ENCODE assay signal across 8 mouse cellular contexts in the genomic region with DNA sequence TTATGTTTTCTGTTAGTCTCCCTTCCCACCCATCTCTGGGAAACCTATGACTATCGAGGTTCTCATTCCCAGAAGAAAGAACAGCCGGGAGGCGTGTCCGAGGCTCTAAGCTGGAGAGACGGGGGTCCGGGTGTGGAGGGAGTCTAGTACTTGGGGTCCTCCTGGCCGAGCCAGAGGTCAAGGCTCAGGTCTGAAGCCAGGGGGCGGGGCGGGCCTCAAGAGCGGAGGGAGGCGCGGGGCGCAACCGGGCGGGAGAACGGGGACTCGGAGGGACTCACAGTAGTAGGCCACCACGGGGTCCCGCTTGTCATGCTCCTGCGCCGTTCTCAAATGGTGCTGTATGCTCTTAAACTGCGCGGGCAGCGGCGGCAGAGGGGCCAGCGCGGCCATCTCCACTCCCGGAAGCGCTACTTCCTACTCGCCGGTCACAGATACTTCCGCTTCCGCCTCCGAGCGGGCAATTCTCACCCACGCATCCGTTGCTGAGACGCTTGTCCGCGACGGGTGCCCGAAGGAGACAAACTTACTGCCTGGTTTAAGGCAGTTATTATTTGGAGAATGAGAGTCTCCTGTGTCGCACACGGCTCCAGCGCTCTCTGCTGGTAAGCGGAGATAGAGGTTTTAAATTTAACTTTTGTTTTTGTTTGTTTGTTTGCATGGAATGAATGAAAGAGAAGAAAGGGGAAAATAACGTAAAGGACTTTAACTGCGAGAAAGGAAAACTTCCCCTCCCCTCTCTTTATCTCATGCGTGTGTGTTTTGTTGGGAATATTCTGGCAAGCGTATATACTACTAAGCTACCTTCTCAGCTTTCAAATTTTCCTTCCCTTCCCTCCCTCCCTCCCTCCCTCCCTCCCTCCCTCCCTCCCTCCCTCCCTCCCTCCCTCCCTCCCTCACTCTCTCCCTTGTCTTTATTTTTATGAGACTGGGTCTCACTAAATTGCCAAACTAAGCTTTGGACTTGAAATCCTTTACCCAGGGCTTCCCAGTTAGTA. TPM values are rescaled to one million over a fixed set of nuclear protein-coding genes. Genes with fewer than 3 reads are reported as not detected.
A peak's percentile ranks its signal among the peaks of the same experiment; 100 is the strongest.
DNase-seq lines count a peak whose midpoint lies in the region; ATAC-seq lines count a peak whose summit lies in the region.

A gene (minus strand): TSS at position 489 of the 995 bp plus-strand sequence.
A gene (plus strand): TSS at position 520 of the 995 bp plus-strand sequence.

- peak within 1 kb of the TSS; percentile 3 to 31; a peak in 3 of 4 replicates for H3K27ac ChIP-seq in heart, embryonic 14.5 days (replicated peaks in 1 of 2; ENCODE audit: control insufficient read depth in 1 of 2, insufficient read depth in 1 of 2, low read depth in 2 of 2, low read length in 2 of 2)
- peak within 1 kb of the TSS; percentile 74 for H3K27ac ChIP-seq in liver, embryonic 13.5 days
- peak within 1 kb of the TSS; percentile 67; the same call in 1 of the 2 replicates for H3K27ac ChIP-seq in stomach, embryonic 16.5 days (ENCODE audit: low read length)

- peak within 1 kb of the TSS; percentile 88 for H3K9ac ChIP-seq in heart, embryonic 14.5 days (ENCODE audit: low read length)
- H3K9ac ChIP-seq in liver, embryonic 13.5 days = peak within 1 kb of the TSS; percentile 81
- H3K9ac ChIP-seq in stomach, embryonic 16.5 days (ENCODE audit: low read length) = peak within 1 kb of the TSS; percentile 89

- no peaks in the 10 kb centered on the region for H3K9me3 ChIP-seq in heart, embryonic 14.5 days (ENCODE audit: control insufficient read depth, low read length)
- H3K9me3 ChIP-seq in liver, embryonic 13.5 days (replicated peaks) = no peaks in the 10 kb centered on the region
- H3K9me3 ChIP-seq in stomach, embryonic 16.5 days (replicated peaks; ENCODE audit: control insufficient read depth, low read length) = no peaks in the 10 kb centered on the region

- under 1% methylated on average over 50 of the region's 50 CpGs for WGBS in heart, embryonic 14.5 days
- WGBS in liver, embryonic 13.5 days (ENCODE audit: insufficient replicate concordance) = 1% methylated on average over 50 of the region's 50 CpGs
- WGBS in stomach, embryonic 16.5 days = under 1% methylated on average over 50 of the region's 50 CpGs

- H3K4me2 ChIP-seq in heart, embryonic 14.5 days (ENCODE audit: low read length) = peak within 1 kb of the TSS; percentile 88
- peak within 1 kb of the TSS; percentile 68 for H3K4me2 ChIP-seq in liver, embryonic 13.5 days
- peak within 1 kb of the TSS; percentile 71 for H3K4me2 ChIP-seq in stomach, embryonic 16.5 days (ENCODE audit: low read depth, low read length)

- H3K4me3 ChIP-seq in heart, embryonic 14.5 days (ENCODE audit: control insufficient read depth in 1 of 2, insufficient read depth in 1 of 2, low read depth in 1 of 2, low read length in 2 of 2) = peak within 1 kb of the TSS; percentile 60 to 98
- peak within 1 kb of the TSS; percentile 88 for H3K4me3 ChIP-seq in liver, embryonic 13.5 days (replicated peaks)
- H3K4me3 ChIP-seq in stomach, embryonic 16.5 days (replicated peaks; ENCODE audit: low read length) = peak within 1 kb of the TSS; percentile 88

- H3K4me1 ChIP-seq in heart, embryonic 14.5 days (ENCODE audit: control insufficient read depth in 2 of 2, insufficient read depth in 2 of 2, low read length in 2 of 2) = peaks cover 0 to 10% of the 10 kb centered on the region in 2 experiments; a peak in 2 of 4 replicates
- H3K4me1 ChIP-seq in liver, embryonic 13.5 days (replicated peaks) = peaks cover 14% of the 10 kb centered on the region
- no peaks in the 10 kb centered on the region; the same call in 1 of the 2 replicates for H3K4me1 ChIP-seq in stomach, embryonic 16.5 days (ENCODE audit: control insufficient read depth, insufficient read depth, low read length)

- no peaks in the 10 kb centered on the region for H3K36me3 ChIP-seq in heart, embryonic 14.5 days (ENCODE audit: control insufficient read depth, insufficient read depth, low read length)
- H3K36me3 ChIP-seq in liver, embryonic 13.5 days = no peaks in the 10 kb centered on the region
- H3K36me3 ChIP-seq in stomach, embryonic 16.5 days (ENCODE audit: control insufficient read depth, insufficient read depth, low read length) = no peaks in the 10 kb centered on the region

- H3K27me3 ChIP-seq in heart, embryonic 14.5 days (ENCODE audit: control insufficient read depth, insufficient read depth, low read length) = no peaks in the 10 kb centered on the region
- no peaks in the 10 kb centered on the region for H3K27me3 ChIP-seq in liver, embryonic 13.5 days
- H3K27me3 ChIP-seq in stomach, embryonic 16.5 days (ENCODE audit: control insufficient read depth, insufficient read depth, low read length) = no peaks in the 10 kb centered on the region

- ATAC-seq in CD4-positive, CD25-positive, alpha-beta regulatory T cell, adult 4 months = peak; percentile 97
- peak; percentile 92 for ATAC-seq in heart, embryonic 14.5 days (ENCODE audit: insufficient number of reproducible peaks, insufficient read depth, low FRiP score, low read depth)
- peak; percentile 96 for ATAC-seq in liver, embryonic 13.5 days (ENCODE audit: low read depth)
- peak; percentile 98 for ATAC-seq in stomach, embryonic 16.5 days (ENCODE audit: insufficient read depth, low FRiP score)

- peak; percentile 84 for DNase-seq in c-Kit-negative CD71-positive TER-119-positive erythroid progenitor cells, embryonic 14.5 days (ENCODE audit: low read depth, low spot score)
- DNase-seq in fibroblast of lung, adult 2 months (ENCODE audit: low read depth) = peak; percentile 96
- peak; percentile 98 for DNase-seq in kidney, postnatal 14 days
- peak; percentile 91 for DNase-seq in liver, embryonic 13.5 days
- peak; percentile 93 for DNase-seq in neural tube, embryonic 10.5 days (ENCODE audit: extremely low spot score, low spot score)

RNA-seq across cellular contexts. Expression of the first gene that starts in this region (rescaled TPM):
- polyA plus RNA-seq in CD4-positive, CD25-positive, alpha-beta regulatory T cell, adult 4 months (2017; shearing (Covaris generic)) = 100 to 1,000 TPM; 103 to 104 TPM
- 85.8 and 96.7 TPM in 2 replicates for polyA plus RNA-seq in heart, embryonic 14.5 days (2014; fragmentation: Nextera tagmentation; extraction: Ambion mirVana)
- polyA plus RNA-seq in liver, embryonic 13.5 days (2015; fragmentation: Nextera tagmentation; extraction: Ambion mirVana) = 49.6 and 56.2 TPM in 2 replicates
- 87.4 and 88.2 TPM in 2 replicates for polyA plus RNA-seq in stomach, embryonic 16.5 days (2015; fragmentation: Nextera tagmentation; extraction: Ambion mirVana)

RNA-seq across cellular contexts. Expression of the second gene that starts in this region (rescaled TPM):
- not detected for polyA plus RNA-seq in CD4-positive, CD25-positive, alpha-beta regulatory T cell, adult 4 months (2017; shearing (Covaris generic))
- 0.41 TPM in 1 of 2 replicates, not detected in the other for polyA plus RNA-seq in heart, embryonic 14.5 days (2014; fragmentation: Nextera tagmentation; extraction: Ambion mirVana)
- polyA plus RNA-seq in liver, embryonic 13.5 days (2015; fragmentation: Nextera tagmentation; extraction: Ambion mirVana) = 0.17 and 0.20 TPM in 2 replicates
- 0.19 TPM in 1 of 2 replicates, not detected in the other for polyA plus RNA-seq in stomach, embryonic 16.5 days (2015; fragmentation: Nextera tagmentation; extraction: Ambion mirVana)

Comparison
In these comparisons a context has a peak if more than half of its experiments do, and no peak if none do; other contexts are left out.
1. Peak in every context shown above with its lines: DNase-seq, ATAC-seq, H3K4me3 ChIP-seq and H3K27ac ChIP-seq.
2. H3K27ac ChIP-seq: peak in every context shown above with its lines; median percentile 74 in liver, embryonic 13.5 days; 67 in stomach, embryonic 16.5 days; 17 in heart, embryonic 14.5 days.